Mouse (Mus musculus) stomach, embryonic 14.5 days (tissue): ENCODE measurements at regions not wholly inside any gene's neighbourhood (a gene's known extent, or its start where the extent isn't known, plus 50 kb on each side); places are given as distances from the start of the nearest gene placed in this dataset.

Experiments used
- ATAC-seq: fragments of 200-750 bp; cut with Nextera tagmentation; 2 replicates; pipeline ENCODE4 v1.8.0; 2017; ENCODE audit warnings: low read depth, moderate TSS enrichment; ENCODE audit not compliant: insufficient number of reproducible peaks, insufficient read depth, low FRiP score
- H3K27ac ChIP-seq: fragments of 300-500 bp; sonication (generic); 2 replicates; pipeline ENCODE4 v1.5.1; 2014; ENCODE audit warnings: mild to moderate bottlenecking, low read length, moderate library complexity, mixed read lengths
- H3K27me3 ChIP-seq: fragments of 300-500 bp; sonication (generic); 2 replicates; pipeline ENCODE4 v1.6.1; 2014; ENCODE audit warnings: low read length, control low read depth, mixed read lengths; ENCODE audit not compliant: control insufficient read depth, insufficient read depth
- H3K36me3 ChIP-seq: fragments of 300-500 bp; sonication (generic); 2 replicates; pipeline ENCODE4 v1.6.1; 2014; ENCODE audit warnings: mild to moderate bottlenecking, control low read depth, low read length, moderate library complexity, mixed read lengths; ENCODE audit not compliant: control insufficient read depth, insufficient read depth
- H3K4me1 ChIP-seq: fragments of 300-500 bp; sonication (generic); 2 replicates; pipeline ENCODE4 v1.6.1; 2014; ENCODE audit warnings: low read length, control low read depth, mixed read lengths; ENCODE audit not compliant: control insufficient read depth, insufficient read depth
- H3K4me2 ChIP-seq: fragments of 300-500 bp; sonication (generic); replicated peaks from 2 replicates; pipeline ENCODE4 v1.6.1; 2014; ENCODE audit warnings: low read depth, low read length, control low read depth
- H3K4me3 ChIP-seq: fragments of 300-500 bp; sonication (generic); 2 replicates; pipeline ENCODE4 v1.5.1; 2014; ENCODE audit warnings: low read depth, low read length, control low read depth
- H3K9ac ChIP-seq: fragments of 300-500 bp; sonication (generic); replicated peaks from 2 replicates; pipeline ENCODE4 v1.6.1; 2014; ENCODE audit warnings: low read depth, mild to moderate bottlenecking, control low read depth, low read length, moderate library complexity, mixed read lengths
- H3K9me3 ChIP-seq: fragments of 300-500 bp; sonication (generic); 2 replicates; pipeline ENCODE4 v1.6.1; 2016; ENCODE audit warnings: low read depth, low read length, control low read depth; ENCODE audit not compliant: control insufficient read depth
- WGBS: fragments of 180-500 bp; shearing (Covaris S2); extraction: QIAGEN DNeasy Blood & Tissue Kit; methylation state at CpG from one replicate; pipeline ENCODE4 v1.1.7; 2014; 5-methylcytosine and 5-hydroxymethylcytosine counted together

DNA sequence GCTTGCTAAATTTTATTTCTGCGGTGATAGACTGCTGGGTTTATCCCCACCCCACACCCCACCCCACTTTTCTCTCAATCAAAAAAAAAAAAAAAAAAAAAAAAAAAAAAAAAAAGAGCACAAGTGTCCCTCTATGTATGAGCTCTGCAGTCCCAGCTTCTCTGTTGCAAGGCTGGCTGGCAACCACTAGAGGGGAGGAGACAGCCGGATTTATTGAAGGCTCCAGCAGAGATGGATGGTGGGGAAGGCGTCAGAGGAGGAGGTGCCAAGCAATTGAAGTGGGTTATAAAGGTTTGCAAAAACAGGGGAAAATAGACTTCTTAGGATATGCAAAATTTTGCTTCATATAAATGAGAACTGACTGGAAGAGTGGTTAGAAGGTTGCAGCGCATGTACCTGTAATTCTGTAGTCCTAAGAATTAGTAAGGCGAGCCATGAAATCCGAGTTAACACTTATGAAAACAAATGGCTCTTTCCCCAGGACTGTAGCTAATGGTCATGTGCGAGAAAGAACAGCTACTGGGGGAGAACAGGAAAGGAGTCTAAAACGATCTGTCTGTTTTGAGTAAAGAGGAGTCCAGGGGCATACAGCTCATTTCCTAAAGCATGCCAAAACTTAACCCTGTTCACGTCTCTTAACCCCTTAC is 885.1 kb upstream of the Pou3f3 start:
- H3K27me3 ChIP-seq = no peaks in the 10 kb centered on the region
- no peak overlapping the region for H3K9ac ChIP-seq
- no peak overlapping the region for H3K4me3 ChIP-seq
- H3K9me3 ChIP-seq = no peaks in the 10 kb centered on the region
- peak; percentile 65; the same call in 1 of the 2 replicates for ATAC-seq
- H3K27ac ChIP-seq = no peak overlapping the region
- no peaks in the 10 kb centered on the region for H3K36me3 ChIP-seq
- WGBS = 8% methylated on average over 9 of the region's 9 CpGs
- peak overlapping the region; percentile 30 for H3K4me2 ChIP-seq
- H3K4me1 ChIP-seq = no peaks in the 10 kb centered on the region

- no peak overlapping the region for H3K9ac ChIP-seq
- H3K9me3 ChIP-seq = no peaks in the 10 kb centered on the region
- H3K4me2 ChIP-seq = no peak overlapping the region
- no peak overlapping the region for H3K27ac ChIP-seq
- no peaks in the 10 kb centered on the region for H3K27me3 ChIP-seq
- 78% methylated on average over 3 of the region's 3 CpGs for WGBS
- no peaks in the 10 kb centered on the region for H3K4me1 ChIP-seq
- ATAC-seq = no peak
- H3K4me3 ChIP-seq = no peak overlapping the region
- no peaks in the 10 kb centered on the region for H3K36me3 ChIP-seq
Measured at GRCm38 (mm10) chr1:41811130-41811529, 884.4 kb upstream of the Pou3f3 start.

DNA sequence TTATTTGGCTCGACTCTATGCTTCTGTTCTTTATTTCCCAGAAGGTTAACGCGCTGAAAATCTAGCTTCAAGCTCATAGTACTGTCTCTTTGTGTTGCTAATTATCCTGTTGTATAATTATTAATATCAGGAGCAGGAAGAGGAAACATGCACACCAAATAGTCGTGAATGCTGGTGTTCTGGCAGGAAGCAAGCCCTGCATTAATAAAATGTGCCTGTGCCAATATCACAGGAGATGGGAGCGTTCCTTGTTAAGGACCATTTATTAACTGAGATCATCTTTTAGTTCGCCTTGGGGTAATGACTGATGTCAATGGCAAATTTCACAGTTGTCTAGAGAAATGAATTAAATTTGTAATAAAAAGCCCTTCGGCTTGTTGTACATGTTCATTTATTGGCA is 883.5 kb upstream of the Pou3f3 start:
- ATAC-seq = no peak
- H3K4me3 ChIP-seq = no peak overlapping the region
- H3K4me2 ChIP-seq = no peak overlapping the region
- WGBS = 75% methylated on average over 7 of the region's 7 CpGs
- H3K27me3 ChIP-seq = no peaks in the 10 kb centered on the region
- no peak overlapping the region for H3K27ac ChIP-seq
- H3K4me1 ChIP-seq = no peaks in the 10 kb centered on the region
- no peaks in the 10 kb centered on the region for H3K9me3 ChIP-seq
- no peak overlapping the region for H3K9ac ChIP-seq
- H3K36me3 ChIP-seq = no peaks in the 10 kb centered on the region

GRCm38 (mm10) chr1:41814032-41815005 is 881.2 kb upstream of the Pou3f3 start:
- H3K9ac ChIP-seq = no peak overlapping the region
- WGBS = 79% methylated on average over 10 of the region's 10 CpGs

DNA sequence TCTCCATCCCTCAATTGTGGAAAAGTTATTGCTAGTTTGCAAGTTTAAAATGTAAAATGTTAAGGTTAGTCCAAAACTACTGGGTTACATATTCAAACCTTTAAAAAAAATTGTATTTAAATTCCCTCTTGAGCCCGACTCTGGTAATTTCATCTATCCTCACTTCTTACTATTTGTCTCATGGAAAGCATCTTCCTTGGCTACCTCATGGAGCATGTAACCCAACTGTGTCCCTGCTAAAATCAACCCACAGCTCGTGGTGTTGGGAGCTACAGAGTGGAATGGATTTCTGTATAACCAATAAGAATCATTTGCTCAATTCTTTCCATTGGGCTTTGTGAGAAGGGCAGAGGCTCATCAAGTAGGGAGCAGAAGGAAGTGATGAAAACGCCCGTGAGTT is 880.5 kb upstream of the Pou3f3 start:
- no peak overlapping the region for H3K27ac ChIP-seq
- no peak overlapping the region for H3K4me2 ChIP-seq
- no peak for ATAC-seq
- no peaks in the 10 kb centered on the region for H3K27me3 ChIP-seq
- no peaks in the 10 kb centered on the region for H3K36me3 ChIP-seq
- no peaks in the 10 kb centered on the region for H3K4me1 ChIP-seq
- no peak overlapping the region for H3K9ac ChIP-seq
- H3K4me3 ChIP-seq = no peak overlapping the region
- no peaks in the 10 kb centered on the region for H3K9me3 ChIP-seq
- 71% methylated on average over 4 of the region's 4 CpGs for WGBS

More at GRCm38 (mm10) chr1:41814032-41815005, 881.2 kb upstream of the Pou3f3 start:
- Histone ChIP-seq H3K9me3 (no peaks in the 10 kb centered on the region), H3K4me3 (no peak overlapping the region), H3K27me3 (no peaks in the 10 kb centered on the region), H3K27ac (no peak overlapping the region), H3K4me1 (no peaks in the 10 kb centered on the region), H3K36me3 (no peaks in the 10 kb centered on the region), H3K4me2 (no peak overlapping the region)
- no peak for ATAC-seq

DNA sequence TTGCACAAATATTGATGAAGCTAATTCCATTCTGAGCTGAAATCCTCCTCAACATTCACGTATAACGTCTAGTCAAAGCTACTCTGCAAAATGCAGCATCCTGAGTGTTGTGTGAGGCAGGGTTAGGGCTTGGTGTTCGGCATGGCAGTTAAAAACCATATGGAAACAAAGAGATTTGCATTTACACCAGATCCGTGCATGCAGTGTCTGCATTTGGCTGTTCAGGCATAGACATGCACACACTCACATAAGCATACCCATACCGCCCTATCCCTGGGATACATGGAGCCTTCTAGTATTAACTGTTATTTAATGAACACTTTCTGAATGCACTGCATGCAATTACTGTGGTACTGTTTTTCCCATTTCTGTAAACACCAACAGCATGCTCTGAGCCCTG is 872.8 kb upstream of the Pou3f3 start:
- Histone ChIP-seq H3K4me2 (no peak overlapping the region), H3K9me3 (no peaks in the 10 kb centered on the region), H3K4me1 (no peaks in the 10 kb centered on the region), H3K4me3 (no peak overlapping the region), H3K36me3 (no peaks in the 10 kb centered on the region), H3K27me3 (no peaks in the 10 kb centered on the region), H3K27ac (no peak overlapping the region), H3K9ac (no peak overlapping the region)
- WGBS = 81% methylated on average over 5 of the region's 5 CpGs
- no peak for ATAC-seq

DNA sequence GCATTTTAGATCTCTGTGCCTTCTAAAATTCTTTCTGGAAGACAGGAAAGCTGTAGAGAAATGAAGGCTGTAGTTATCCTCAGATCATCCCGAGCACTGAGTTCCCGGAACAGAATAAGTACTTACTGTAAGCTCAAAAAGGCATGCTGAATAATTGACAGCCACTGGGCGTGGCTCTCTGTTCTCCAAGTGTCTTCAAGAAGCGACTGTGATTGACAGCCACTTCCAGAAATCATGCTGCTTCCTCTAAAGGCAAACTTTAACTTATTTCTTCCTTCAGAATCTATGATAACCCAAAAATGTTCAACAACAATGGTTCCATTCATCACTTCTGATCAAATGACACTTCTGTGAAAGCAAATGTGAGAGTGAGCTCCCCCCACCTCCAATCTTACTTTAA is 870.3 kb upstream of the Pou3f3 start:
- Histone ChIP-seq H3K4me1 (no peaks in the 10 kb centered on the region), H3K9me3 (no peaks in the 10 kb centered on the region), H3K4me2 (no peak overlapping the region), H3K36me3 (no peaks in the 10 kb centered on the region), H3K9ac (no peak overlapping the region), H3K27me3 (no peaks in the 10 kb centered on the region), H3K4me3 (no peak overlapping the region), H3K27ac (no peak overlapping the region)
- no peak for ATAC-seq
- WGBS = 75% methylated on average over 4 of the region's 4 CpGs

DNA sequence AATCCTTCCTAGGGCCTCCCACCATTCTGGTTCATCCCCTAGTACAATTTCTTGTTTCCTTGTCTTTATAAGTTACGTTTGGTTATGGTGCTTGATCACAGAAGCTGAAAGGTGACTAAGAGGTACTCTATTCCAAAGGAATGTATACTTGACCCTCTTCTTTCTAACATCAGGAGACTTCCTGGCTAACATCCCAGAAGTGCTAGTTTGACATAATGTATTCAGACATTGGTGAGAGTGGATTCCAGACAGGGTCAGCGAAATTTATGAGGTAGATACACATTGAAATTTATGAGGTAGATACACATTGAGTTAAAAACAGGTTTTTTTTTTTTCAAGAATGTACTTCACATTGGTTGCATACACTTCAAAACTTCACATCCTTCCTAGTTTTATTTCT is 863.9 kb upstream of the Pou3f3 start:
- H3K27me3 ChIP-seq = no peaks in the 10 kb centered on the region
- no peak overlapping the region for H3K4me2 ChIP-seq
- no peak overlapping the region for H3K27ac ChIP-seq
- no peak for ATAC-seq
- no peaks in the 10 kb centered on the region for H3K36me3 ChIP-seq
- no peaks in the 10 kb centered on the region for H3K4me1 ChIP-seq
- WGBS = 43% methylated on average over 2 of the region's 2 CpGs
- no peak overlapping the region for H3K9ac ChIP-seq
- no peak overlapping the region for H3K4me3 ChIP-seq
- H3K9me3 ChIP-seq = no peaks in the 10 kb centered on the region
